Mouse (Mus musculus): ENCODE results near the gene Cblc. TPM values are rescaled to one million over a fixed set of nuclear protein-coding genes. Genes with fewer than 3 reads are reported as not detected.

Gene Cblc
- polyA plus RNA-seq, 2 experiments from 2014 or later, result not detected

DNA sequence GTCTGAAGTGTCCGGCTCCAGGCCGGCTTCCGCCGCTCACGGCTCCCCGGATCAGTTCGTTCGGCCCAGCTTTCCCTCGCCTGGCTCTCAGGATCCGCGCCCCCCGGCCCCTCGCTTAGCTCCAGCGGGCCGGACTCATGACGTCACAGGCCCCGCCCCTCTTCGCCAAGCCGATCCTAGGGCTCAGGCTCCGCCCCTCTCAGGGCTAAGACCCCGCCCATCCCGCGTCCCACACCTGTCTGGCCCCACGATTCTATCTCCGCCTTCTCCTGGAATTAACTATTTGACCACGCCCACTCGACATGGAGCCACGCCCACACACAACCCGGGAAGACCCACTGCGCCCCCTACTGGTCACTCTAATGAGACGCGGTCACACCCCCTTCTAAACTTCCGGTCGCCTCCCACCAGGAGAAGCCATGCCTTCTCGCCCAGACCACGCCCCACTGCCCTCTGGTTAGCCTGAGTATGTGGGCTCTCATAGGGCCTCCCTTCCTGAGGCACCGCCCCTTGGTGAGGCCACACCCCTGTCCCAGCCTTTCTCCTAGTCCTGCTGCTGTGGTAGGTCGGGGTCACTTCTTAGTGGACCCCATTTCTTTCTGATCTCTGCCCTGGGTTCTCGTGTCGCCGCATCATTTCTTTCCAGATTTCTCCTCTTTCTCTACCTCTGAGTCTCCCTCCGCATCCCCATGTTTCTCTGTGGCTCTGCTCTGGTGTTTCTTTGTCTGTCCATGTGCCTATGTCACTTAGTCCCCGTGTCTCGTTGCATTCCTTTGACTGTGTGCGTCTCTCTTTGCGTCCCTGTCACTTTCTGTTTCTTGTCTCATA, 47.0 kb downstream of the Cblc start:
- ATAC-seq, result peak; percentile 82

- no peak for ATAC-seq
These were observed 48.1 kb downstream of the Cblc start for GRCm38 (mm10) chr7:19748219-19749195.

- ATAC-seq, result no peak
These were observed 49.0 kb downstream of the Cblc start for GRCm38 (mm10) chr7:19747420-19748218.

DNA sequence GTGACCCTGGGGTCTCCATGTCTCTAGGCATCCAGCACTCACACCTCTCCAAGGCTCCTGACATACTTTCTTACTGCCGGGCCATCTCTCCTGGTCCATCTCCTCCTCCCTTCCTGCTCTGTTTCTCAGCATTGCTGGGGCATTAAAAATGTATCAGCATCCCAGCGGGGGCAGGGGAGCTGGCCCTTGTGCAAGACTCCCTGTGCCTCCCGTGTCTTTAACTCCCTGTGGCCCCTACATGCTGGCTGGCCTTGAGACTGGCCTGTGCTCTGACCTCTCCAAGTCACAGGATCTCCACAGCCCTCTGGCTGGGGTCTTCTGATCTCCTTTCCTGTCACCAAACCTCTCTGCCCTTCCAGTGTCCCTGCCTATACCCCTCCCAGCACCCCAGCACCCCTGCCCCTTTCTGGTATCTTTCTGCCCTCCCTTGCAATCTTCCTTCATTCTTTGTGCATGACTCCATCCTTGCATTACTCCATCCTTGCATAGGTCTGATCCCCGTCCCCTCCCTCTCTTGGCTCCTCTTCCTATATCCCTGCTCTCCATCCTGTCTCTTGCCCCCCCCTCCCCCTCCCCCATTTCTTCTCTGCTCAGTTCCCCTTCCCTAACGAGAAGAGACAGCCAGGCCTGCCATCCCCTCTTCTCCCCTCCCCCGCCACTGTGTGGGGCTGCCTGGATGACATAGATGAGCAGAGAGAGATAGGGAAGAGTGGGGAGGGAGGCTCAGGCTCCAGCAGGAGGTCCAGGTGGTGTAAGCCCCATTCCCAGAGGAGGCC, 50.0 kb downstream of the Cblc start:
- no peak for ATAC-seq

- ATAC-seq, result no peak
These were observed 50.6 kb downstream of the Cblc start for GRCm38 (mm10) chr7:19745971-19746370.

DNA sequence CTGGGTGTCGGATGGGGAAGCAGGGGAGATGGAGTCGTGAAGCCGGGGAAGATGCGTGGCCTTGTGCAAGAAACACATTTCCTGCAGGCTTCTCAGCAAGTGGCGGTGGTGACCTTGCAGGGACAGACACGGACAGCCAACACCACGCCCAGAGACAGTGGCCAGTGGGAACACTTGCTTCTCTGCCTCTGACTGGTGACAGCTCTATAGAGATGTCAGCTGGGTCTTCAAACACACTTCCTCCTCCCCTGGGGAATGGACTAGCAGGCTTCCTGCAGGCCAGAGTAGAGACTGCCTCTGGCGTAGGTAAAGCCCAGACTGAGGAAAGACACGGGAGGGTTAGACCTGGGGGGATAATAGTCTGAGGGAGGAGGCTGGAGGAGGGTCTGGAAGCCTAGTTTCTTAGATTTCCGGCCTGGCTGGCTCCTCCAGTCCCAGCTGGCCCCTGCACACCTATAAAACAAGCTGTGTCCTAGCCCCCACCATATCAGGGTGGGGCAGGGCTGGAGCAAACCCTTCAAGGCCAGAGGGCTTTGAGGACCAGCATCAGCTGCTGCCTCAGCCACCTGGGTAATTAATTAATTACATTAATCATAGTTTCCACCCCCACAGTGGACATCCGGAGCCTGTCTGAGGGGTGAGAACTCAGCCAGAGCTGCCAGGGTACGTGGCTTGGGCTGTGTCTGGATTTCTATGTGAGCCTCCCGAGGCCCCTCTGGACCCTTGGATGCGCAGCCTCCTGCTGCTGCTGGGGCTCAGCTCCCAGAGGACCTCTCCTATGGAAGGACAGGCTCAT, 51.8 kb downstream of the Cblc start:
- ATAC-seq, result no peak

- no peak for ATAC-seq
These were observed 52.8 kb downstream of the Cblc start for GRCm38 (mm10) chr7:19743791-19744190.

DNA sequence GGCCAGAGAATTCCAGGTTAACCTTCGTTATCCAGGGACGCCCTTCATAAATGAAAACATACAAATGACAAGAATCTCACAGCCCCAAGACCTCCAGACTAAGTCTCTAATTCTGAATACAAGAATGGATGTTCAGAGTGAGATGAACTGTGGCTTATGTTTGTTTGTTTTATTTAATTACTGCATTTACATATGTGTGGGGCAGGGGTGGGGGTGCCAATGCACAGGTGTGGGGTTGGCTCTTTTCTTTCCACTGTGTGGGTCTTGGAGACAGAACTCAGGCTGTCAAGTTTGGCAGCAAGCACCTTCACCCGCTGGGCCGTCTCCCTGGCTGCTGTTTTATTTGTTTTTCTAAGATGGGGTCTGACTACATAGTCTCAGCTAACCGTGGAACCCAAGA, 54.1 kb downstream of the Cblc start:
- no peak for ATAC-seq

GRCm38 (mm10) chr7:19741329-19742031, 55.1 kb downstream of the Cblc start:
- ATAC-seq, result no peak

- no peak for ATAC-seq
These were observed 56.3 kb downstream of the Cblc start for GRCm38 (mm10) chr7:19740269-19740668.

- ATAC-seq, result no peak
These were observed 57.8 kb downstream of the Cblc start for GRCm38 (mm10) chr7:19738771-19739170.

- ATAC-seq, result no peak
These were observed 60.1 kb downstream of the Cblc start for GRCm38 (mm10) chr7:19736389-19737057.

DNA sequence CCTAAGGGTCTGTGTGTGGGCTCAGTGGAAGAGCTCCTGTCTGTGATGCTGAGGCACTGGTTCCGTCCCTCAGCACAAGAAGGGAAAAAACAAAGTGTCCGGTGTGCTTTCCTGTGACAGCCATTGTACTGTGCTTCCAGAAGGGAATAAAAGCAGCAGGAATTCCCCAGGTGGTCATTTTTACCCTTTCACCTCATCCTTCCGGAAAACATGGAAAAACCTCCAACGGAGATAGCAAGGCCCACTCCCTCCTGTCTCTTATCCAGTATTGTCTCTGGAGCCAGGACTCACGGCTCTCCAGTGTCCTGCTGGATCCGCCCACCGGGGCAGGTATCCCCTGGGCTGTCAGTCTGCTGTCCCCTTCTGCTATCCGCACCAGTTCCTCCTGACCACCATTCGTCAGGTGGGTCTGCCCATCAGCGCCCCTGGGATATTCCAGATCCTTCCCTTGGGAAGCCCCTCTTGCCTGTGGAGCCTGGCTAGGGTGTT, 62.4 kb downstream of the Cblc start:
- ATAC-seq, result no peak

Other genes with a start within 250 kb of the Cblc start
- gene Ppp1r37, start 233.7 kb downstream of the Cblc start, polyA plus RNA-seq (2017; shearing (Covaris generic)), result 1 to 10 TPM; 3.2 TPM
- 1 to 10 TPM in 1 of 2 experiments, under 1 TPM in 1; 0.46 to 2.3 TPM for gene Zfp296, start 219.5 kb downstream of the Cblc start, polyA plus RNA-seq (2017; shearing (Covaris generic))
- gene Gemin7, start 219.2 kb downstream of the Cblc start, polyA plus RNA-seq (2017; shearing (Covaris generic)), result 10 to 100 TPM; 88.3 to 91.8 TPM
- gene Clasrp, start 192.3 kb downstream of the Cblc start, polyA plus RNA-seq (2017; shearing (Covaris generic)), result 1 to 10 TPM; 8.4 to 9.7 TPM
- gene Relb, start 167.4 kb downstream of the Cblc start, polyA plus RNA-seq (2017; shearing (Covaris generic)), result 10 to 100 TPM; 12.6 to 14.5 TPM
- gene Clptm1, start 131.8 kb downstream of the Cblc start, polyA plus RNA-seq (2017; shearing (Covaris generic)), result 10 to 100 TPM; 35.4 to 40.9 TPM
- gene Apoc2, start 118.9 kb downstream of the Cblc start, polyA plus RNA-seq (2017; shearing (Covaris generic)), result not detected
- not detected for gene Gm44805, start 115.4 kb downstream of the Cblc start, polyA plus RNA-seq (2017; shearing (Covaris generic))
- gene Apoc4, start 115.3 kb downstream of the Cblc start, polyA plus RNA-seq (2017; shearing (Covaris generic)), result under 1 TPM in 1 of 2 experiments, not detected in 1; 0.44 TPM
- not detected for gene Apoc1, start 104.1 kb downstream of the Cblc start, polyA plus RNA-seq (2017; shearing (Covaris generic))
- gene Apoe, start 97.6 kb downstream of the Cblc start, polyA plus RNA-seq (2017; shearing (Covaris generic)), result 10 to 100 TPM in 1 of 2 experiments, 1 to 10 TPM in 1; 4.1 to 16.0 TPM
- 10 to 100 TPM in 1 of 2 experiments, 1 to 10 TPM in 1; 5.7 to 11.7 TPM for gene Tomm40, start 81.4 kb downstream of the Cblc start, polyA plus RNA-seq (2017; shearing (Covaris generic))
- gene Nectin2, start 46.3 kb downstream of the Cblc start, polyA plus RNA-seq (2017; shearing (Covaris generic)), result under 1 TPM in 1 of 2 experiments, not detected in 1; 0.56 TPM
- gene Bcam, start 25.8 kb downstream of the Cblc start, polyA plus RNA-seq (2017; shearing (Covaris generic)), result 1 to 10 TPM; 1.4 to 1.6 TPM
- 10 to 100 TPM; 15.9 to 19.5 TPM for gene Bcl3, start 26.0 kb upstream of the Cblc start, polyA plus RNA-seq (2017; shearing (Covaris generic))
- not detected for gene Gm19345, start 55.2 kb upstream of the Cblc start, polyA plus RNA-seq (2017; shearing (Covaris generic))
- under 1 TPM in 1 of 2 experiments, not detected in 1; 0.40 TPM for gene Ceacam16, start 64.5 kb upstream of the Cblc start, polyA plus RNA-seq (2017; shearing (Covaris generic))
- not detected for gene Ceacam19, start 91.2 kb upstream of the Cblc start, polyA plus RNA-seq (2017; shearing (Covaris generic))
- 10 to 100 TPM; 17.4 to 24.1 TPM for gene Pvr, start 124.4 kb upstream of the Cblc start, polyA plus RNA-seq (2017; shearing (Covaris generic))
- gene Igsf23, start 153.9 kb upstream of the Cblc start, polyA plus RNA-seq (2017; shearing (Covaris generic)), result 1 to 10 TPM; 7.5 to 8.9 TPM
- not detected for gene Ceacam20, start 168.6 kb upstream of the Cblc start, polyA plus RNA-seq (2017; shearing (Covaris generic))
- gene Nlrp9b, start 194.7 kb upstream of the Cblc start, polyA plus RNA-seq (2017; shearing (Covaris generic)), result not detected